Mouse (Mus musculus) embryonic facial prominence, embryonic 10.5 days (tissue): ENCODE results near the gene Rdh16f1. TPM values are rescaled to one million over a fixed set of nuclear protein-coding genes. Genes with fewer than 3 reads are reported as not detected.
A peak's percentile ranks its signal among the peaks of the same experiment; 100 is the strongest.

Experiments
- DNase-seq: peaks from one replicate; pipeline ENCODE4 v3.0.0-alpha.2; 2017; ENCODE audit warnings: low spot score
- H3K27ac ChIP-seq: fragments of 300-500 bp; sonication (generic); replicated peaks from 2 replicates; pipeline ENCODE4 v1.5.1; 2016; ENCODE audit warnings: mild to moderate bottlenecking
- H3K27me3 ChIP-seq: fragments of 300-500 bp; sonication (generic); replicated peaks from 2 replicates; pipeline ENCODE4 v1.6.1; 2016; ENCODE audit warnings: low read depth, mild to moderate bottlenecking; ENCODE audit not compliant: poor library complexity, severe bottlenecking
- H3K36me3 ChIP-seq: fragments of 300-500 bp; sonication (generic); replicated peaks from 2 replicates; pipeline ENCODE4 v1.6.1; 2016; ENCODE audit warnings: mild to moderate bottlenecking, moderate library complexity
- H3K4me1 ChIP-seq: fragments of 300-500 bp; sonication (generic); 2 replicates; pipeline ENCODE4 v1.6.1; 2016
- H3K4me3 ChIP-seq: fragments of 300-500 bp; sonication (generic); 2 replicates; pipeline ENCODE4 v1.5.1; 2016; ENCODE audit warnings: mild to moderate bottlenecking, moderate library complexity
- H3K9me3 ChIP-seq: fragments of 300-500 bp; sonication (generic); 2 replicates; pipeline ENCODE4 v1.6.1; 2016; ENCODE audit warnings: mild to moderate bottlenecking
- WGBS: fragments of 180-500 bp; shearing (Covaris S2); methylation state at CpG from one replicate; pipeline ENCODE4 v1.1.7; 2016; 5-methylcytosine and 5-hydroxymethylcytosine counted together
- polyA plus RNA-seq: library from polyadenylated mRNA; unstranded; fragments of >200 nt; fragmentation: Nextera tagmentation; extraction: Ambion mirVana; gene quantifications from 2 replicates; pipeline ENCODE4 v1.2.1, GENCODE M21; 2016

Rdh16f1 gene
- polyA plus RNA-seq, 1 experiment from 2014 or later = 0.17 TPM

DNA sequence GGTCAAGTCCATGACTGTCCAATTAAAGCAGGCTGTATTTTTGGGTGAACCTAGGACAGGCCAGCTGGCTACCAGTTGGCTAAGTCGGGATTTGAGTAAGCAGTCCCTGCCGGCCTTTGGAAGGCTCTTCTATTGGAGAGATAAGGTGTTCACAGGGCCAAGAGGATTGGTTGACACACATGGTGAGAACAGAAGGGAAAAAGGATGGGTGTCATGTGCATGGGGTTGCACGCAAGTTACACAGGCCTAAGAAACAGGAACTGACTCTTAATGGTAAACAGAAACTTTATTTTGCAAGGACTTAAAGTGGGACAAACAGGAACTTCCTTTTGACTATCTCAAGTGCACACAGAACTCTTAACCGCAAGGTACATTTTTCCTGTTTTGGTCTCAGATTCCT, 22.7 kb upstream of the Rdh16f1 start:
- no peak for DNase-seq
- H3K9me3 ChIP-seq = no peaks in the 10 kb centered on the region
- no peak overlapping the region for H3K27ac ChIP-seq
- H3K36me3 ChIP-seq = peaks cover 10% of the 10 kb centered on the region
- H3K27me3 ChIP-seq = 0 out of 2 replicates have a peak, but pooled peaks cover 3% of the 10 kb centered on the region
- H3K4me3 ChIP-seq = no peak overlapping the region
- H3K4me1 ChIP-seq = peaks cover 22% of the 10 kb centered on the region
- WGBS = 77% methylated on average over 4 of the region's 4 CpGs

DNA sequence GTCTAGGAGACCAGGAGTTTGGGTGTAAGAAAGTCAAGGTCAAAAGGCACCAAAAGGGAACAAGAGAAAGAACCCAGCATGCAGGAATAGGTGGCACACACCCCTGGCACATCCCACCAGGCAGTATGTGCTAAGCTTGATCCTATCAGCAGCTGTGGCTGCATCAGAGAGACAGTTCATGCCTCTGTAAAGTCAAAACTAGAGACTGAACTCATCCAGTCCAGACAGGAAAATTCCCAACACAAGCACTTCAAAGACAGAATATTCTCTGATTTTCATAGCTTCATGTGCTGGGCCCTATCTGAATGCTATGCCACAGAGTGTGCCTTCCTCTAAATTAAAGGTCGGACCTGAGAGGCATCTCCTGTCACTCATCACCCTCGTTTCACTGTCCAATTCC, 22.0 kb upstream of the Rdh16f1 start:
- peaks cover 17% of the 10 kb centered on the region for H3K36me3 ChIP-seq
- peaks cover 22% of the 10 kb centered on the region for H3K4me1 ChIP-seq
- no peaks in the 10 kb centered on the region for H3K9me3 ChIP-seq
- no peak overlapping the region for H3K27ac ChIP-seq
- DNase-seq = no peak
- no peak overlapping the region for H3K4me3 ChIP-seq
- 24% methylated on average over 2 of the region's 2 CpGs for WGBS
- H3K27me3 ChIP-seq = 0 out of 2 replicates have a peak, but pooled peaks cover 3% of the 10 kb centered on the region

DNA sequence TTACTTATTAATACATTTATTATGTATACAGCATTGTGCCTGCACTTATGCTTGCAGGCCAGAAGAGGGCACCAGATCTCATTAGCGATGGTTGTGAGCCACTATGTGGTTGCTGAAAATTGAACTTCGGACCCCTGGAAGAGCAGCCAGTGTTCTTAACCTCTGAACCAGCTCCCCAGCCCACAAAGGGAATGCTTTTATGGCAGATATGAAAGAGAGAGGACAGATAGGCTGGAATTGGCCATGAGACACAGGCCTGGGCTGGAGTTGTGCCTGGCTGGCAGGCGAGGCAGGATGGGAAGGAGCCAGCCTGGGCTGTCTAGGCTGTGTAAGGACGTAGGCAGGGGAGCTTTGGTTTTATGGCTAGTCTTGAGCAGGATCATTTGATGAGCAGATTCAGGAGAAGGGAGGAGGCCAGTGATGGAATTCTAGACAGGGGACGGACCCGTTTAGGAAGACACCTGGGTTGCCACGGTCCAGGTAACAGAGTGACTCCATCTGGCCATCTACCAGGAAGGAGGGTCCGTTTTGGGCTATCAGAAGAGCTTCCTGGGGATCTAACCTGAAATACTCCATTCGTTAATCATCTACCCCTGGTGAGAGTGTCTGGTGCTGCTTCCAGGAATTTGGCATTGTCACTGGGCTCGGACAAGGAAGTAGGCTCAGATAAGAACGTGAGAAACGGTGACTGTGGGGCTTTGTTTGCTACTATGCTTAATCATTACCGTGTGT, 21.3 kb upstream of the Rdh16f1 start:
- H3K4me1 ChIP-seq = peaks cover 22% of the 10 kb centered on the region
- 0 out of 2 replicates have a peak, but pooled peaks cover 3% of the 10 kb centered on the region for H3K27me3 ChIP-seq
- H3K4me3 ChIP-seq = peak overlapping the region; percentile 96; the same call in 1 of the 2 replicates
- no peak overlapping the region for H3K27ac ChIP-seq
- H3K36me3 ChIP-seq = peaks cover 24% of the 10 kb centered on the region
- DNase-seq = peak; percentile 47
- H3K9me3 ChIP-seq = 0 out of 2 replicates have a peak, but pooled peaks cover 4% of the 10 kb centered on the region
- WGBS = 51% methylated on average over 13 of the region's 13 CpGs

DNA sequence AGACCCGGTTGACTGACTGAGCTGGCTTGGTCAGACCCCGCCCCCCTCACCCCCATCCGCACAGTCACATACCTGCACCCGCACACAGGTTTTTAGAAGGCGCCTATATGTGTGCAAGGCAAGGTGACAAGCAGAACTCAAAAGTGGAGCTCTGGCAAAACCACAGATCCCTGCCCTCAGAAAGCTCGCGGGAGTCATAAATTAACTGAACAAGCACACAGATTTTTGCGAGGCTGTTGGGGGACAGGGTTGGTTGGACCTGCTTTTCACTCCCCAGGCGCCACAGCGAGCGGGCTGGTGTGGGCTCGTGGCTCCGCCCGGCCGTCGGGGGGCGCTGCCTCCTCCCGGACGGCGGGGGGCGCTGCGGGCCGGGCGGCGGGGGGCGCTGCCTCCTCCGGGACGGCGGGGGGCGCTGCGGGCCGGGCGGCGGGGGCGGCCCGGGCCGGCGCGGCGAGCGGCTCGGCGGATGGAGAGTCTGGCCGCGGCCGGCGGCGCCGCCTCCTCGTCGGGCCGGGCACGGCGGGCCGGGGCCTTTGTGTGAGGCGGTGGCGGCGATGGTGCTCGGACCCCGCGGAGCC, 20.4 kb upstream of the Rdh16f1 start, which contains the start of gene Zbtb39:
Gene Zbtb39, plus strand, starts transcription at position 456 of the 578 bp plus-strand sequence.
- Histone ChIP-seq H3K36me3 (peaks cover 33% of the 10 kb centered on the region), H3K27me3 (0 out of 2 replicates have a peak, but pooled peaks cover 3% of the 10 kb centered on the region), H3K27ac (peak within 1 kb of the TSS; percentile 97), H3K4me3 (peak within 1 kb of the TSS; percentile 96), H3K9me3 (0 out of 2 replicates have a peak, but pooled peaks cover 4% of the 10 kb centered on the region), H3K4me1 (peaks cover 15% of the 10 kb centered on the region)
- DNase-seq = peak; percentile 89
- WGBS = 1% methylated on average over 61 of the region's 61 CpGs

DNA sequence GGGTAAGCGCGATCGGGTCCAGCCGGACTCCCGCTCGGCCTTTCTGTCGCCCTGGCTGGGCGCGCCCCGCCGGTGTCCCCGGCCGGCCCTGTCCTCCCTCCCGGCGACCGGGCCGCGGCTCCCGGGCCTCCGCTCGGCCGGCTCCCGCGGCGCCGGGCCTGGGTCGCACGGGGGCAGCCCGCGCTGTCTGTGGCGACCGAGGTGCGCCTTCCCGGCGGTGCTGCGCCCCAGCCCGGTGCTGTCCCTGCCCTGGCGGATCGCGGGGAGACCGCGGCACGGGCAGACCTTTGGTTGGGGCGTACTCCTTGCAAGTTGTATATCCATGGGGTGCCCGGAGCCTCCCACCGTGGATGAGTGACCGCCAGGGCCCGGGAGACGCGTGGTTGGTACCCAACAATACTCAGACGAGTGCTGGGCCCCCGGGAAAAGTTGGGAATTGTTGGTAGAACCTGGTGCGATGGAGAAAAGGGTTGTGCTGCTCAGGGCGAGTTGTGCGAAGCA, 19.9 kb upstream of the Rdh16f1 start:
- peak; percentile 66 for DNase-seq
- Histone ChIP-seq H3K4me3 (peak overlapping the region; percentile 96), H3K9me3 (0 out of 2 replicates have a peak, but pooled peaks cover 4% of the 10 kb centered on the region), H3K36me3 (peaks cover 38% of the 10 kb centered on the region), H3K4me1 (peaks cover 15% of the 10 kb centered on the region), H3K27ac (peak overlapping the region; percentile 97), H3K27me3 (0 out of 2 replicates have a peak, but pooled peaks cover 3% of the 10 kb centered on the region)
- WGBS = under 1% methylated on average over 54 of the region's 55 CpGs

DNA sequence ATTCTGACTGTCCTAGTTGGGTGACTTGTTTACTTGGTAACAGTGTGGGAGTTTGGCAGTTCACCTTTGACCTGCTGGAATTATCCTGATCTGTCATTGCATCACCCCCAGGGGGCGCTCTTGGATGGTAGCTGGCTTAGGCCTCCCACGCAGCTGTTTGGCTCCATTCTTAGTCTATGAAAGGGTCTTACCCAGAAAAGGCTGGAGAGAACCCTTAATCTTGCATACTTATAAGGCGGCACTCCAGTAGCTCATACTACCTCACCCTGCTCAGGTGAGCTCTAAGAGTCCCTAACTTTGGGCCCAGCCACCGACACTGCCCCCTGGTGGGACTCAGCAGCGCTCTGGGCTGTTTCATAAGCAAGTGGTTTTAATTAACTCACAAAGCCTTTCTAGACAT, 14.9 kb upstream of the Rdh16f1 start:
- 62% methylated on average over 5 of the region's 5 CpGs for WGBS
- Histone ChIP-seq H3K4me3 (no peak overlapping the region), H3K27me3 (0 out of 2 replicates have a peak, but pooled peaks cover 1% of the 10 kb centered on the region), H3K27ac (no peak overlapping the region), H3K36me3 (peaks cover 82% of the 10 kb centered on the region), H3K9me3 (0 out of 2 replicates have a peak, but pooled peaks cover 4% of the 10 kb centered on the region), H3K4me1 (peaks cover 24% of the 10 kb centered on the region)
- peak; percentile 68 for DNase-seq

DNA sequence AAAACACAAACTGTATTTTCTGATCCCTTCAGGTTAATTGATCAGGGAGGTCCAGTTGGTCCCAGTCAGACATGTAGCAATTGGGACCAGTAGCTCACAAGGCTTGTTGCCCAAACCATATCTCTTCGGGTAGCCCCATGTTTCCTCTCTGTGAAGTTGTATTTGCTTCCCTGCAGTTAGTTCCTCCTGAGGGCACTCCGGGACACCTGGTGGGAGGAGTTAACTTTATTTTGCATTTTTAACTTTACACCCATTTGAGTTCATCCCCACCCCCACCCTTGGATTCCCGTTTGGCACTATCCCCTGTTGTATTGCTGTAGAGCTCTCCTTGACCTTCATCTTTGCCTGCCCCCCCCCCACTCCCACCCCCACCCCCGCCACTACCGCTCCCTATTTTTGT, 13.7 kb upstream of the Rdh16f1 start:
- H3K27me3 ChIP-seq = 0 out of 2 replicates have a peak, but pooled peaks cover 4% of the 10 kb centered on the region
- no peak for DNase-seq
- peaks cover 23% of the 10 kb centered on the region for H3K4me1 ChIP-seq
- WGBS = 79% methylated on average over 5 of the region's 5 CpGs
- peaks cover 85% of the 10 kb centered on the region for H3K36me3 ChIP-seq
- no peak overlapping the region for H3K4me3 ChIP-seq
- 0 out of 2 replicates have a peak, but pooled peaks cover 4% of the 10 kb centered on the region for H3K9me3 ChIP-seq
- no peak overlapping the region for H3K27ac ChIP-seq

DNA sequence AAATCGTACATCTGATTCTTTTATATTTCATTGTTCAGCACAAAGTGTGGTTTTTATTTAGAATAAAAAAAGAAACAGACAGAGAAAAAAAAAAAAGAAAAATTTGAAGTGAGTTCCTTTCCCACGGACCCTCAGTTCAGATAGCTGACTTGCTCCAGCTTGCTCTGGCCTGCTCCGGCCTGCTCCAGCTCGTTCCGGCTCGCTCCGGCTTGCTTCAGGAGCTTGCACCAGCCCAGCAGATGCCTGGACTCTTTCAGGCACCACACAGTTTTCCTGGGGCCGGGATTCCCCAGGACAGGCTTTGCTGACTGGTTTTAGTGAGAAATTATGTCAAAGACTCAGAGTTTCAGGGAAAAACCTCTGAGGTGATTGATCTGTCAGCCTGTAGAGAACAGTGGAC, 12.3 kb upstream of the Rdh16f1 start:
- H3K9me3 ChIP-seq = 0 out of 2 replicates have a peak, but pooled peaks cover 4% of the 10 kb centered on the region
- H3K4me3 ChIP-seq = no peak overlapping the region
- 0 out of 2 replicates have a peak, but pooled peaks cover 4% of the 10 kb centered on the region for H3K27me3 ChIP-seq
- 90% methylated on average over 8 of the region's 8 CpGs for WGBS
- H3K36me3 ChIP-seq = peaks cover 71% of the 10 kb centered on the region
- no peak overlapping the region for H3K27ac ChIP-seq
- peaks cover 25% of the 10 kb centered on the region for H3K4me1 ChIP-seq
- DNase-seq = no peak

DNA sequence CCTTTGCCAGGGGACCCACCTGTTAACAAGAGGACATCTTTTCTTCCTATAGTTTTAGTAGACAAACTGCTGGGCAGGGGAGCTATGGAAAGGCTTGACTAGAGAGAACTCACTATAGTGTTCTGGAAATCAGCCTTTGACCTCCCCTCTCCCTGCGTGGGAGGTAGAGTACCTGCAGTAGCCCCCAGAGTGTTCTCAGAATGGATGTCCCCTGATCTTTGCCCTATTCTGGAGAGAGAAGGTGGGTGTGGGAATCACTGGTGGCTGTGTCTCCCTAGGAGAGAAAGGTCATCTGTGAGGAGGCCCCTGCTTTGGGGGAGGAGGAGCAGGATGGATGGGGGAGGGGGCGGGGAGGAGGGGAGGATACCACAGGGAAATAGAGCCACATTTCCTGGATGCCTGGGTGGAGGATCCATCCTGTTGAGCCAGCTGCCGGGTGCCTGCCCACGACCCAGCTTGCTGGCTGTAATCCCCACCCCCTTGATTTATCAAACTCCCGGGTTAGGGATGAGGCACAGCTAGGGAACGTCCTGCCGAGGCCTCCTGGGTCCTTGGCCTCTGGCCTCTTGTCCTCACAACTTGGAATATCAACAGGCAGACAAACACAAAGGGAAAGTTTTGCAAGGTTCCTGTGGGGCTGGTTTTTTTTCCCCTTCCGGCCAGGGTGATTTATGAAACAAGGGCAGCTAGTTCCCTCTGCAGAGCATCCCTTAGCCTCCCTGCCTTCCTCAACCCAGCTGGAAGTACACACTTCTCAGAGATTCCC, 10.6 kb upstream of the Rdh16f1 start:
- peaks cover 53% of the 10 kb centered on the region for H3K36me3 ChIP-seq
- H3K4me3 ChIP-seq = peak overlapping the region; percentile 13
- 10% methylated on average over 8 of the region's 8 CpGs for WGBS
- DNase-seq = no peak
- no peak overlapping the region for H3K27ac ChIP-seq
- no peaks in the 10 kb centered on the region for H3K9me3 ChIP-seq
- H3K4me1 ChIP-seq = peaks cover 25% of the 10 kb centered on the region
- 0 out of 2 replicates have a peak, but pooled peaks cover 4% of the 10 kb centered on the region for H3K27me3 ChIP-seq

DNA sequence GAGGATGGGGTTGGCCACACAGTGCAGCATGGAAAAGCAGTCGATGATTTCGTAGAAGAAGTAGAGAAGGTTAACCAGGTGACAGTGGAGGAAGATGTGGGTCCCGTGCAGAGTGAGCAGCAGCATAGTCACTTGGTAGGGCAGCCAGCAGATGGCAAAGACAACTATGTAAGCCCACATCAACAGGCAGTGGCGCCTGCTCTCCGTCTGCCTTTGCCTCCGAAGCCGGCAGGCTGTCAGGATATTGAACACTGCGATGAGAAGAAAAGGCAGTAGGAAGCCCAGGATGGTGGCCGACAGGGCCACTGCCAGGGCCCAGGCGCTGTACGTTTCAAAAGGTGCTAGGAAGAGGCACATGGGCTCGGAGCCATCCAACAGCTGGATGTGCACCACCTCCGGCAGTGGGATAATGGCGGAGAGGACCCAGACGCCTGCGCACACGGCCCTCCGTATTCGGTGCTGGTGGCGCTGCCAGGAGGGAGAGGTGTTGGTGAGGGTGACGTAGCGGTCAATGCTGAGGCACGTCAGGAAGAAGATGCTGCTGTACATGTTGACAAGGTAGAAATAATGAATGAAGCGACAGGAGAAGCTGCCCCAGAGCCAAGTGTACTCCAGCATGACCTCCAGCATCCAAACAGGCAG, 9.3 kb upstream of the Rdh16f1 start:
- no peaks in the 10 kb centered on the region for H3K9me3 ChIP-seq
- no peak overlapping the region for H3K27ac ChIP-seq
- peaks cover 41% of the 10 kb centered on the region for H3K36me3 ChIP-seq
- no peak for DNase-seq
- H3K4me3 ChIP-seq = peak overlapping the region; percentile 39
- 0 out of 2 replicates have a peak, but pooled peaks cover 4% of the 10 kb centered on the region for H3K27me3 ChIP-seq
- peaks cover 25% of the 10 kb centered on the region for H3K4me1 ChIP-seq
- WGBS = 48% methylated on average over 24 of the region's 24 CpGs

DNA sequence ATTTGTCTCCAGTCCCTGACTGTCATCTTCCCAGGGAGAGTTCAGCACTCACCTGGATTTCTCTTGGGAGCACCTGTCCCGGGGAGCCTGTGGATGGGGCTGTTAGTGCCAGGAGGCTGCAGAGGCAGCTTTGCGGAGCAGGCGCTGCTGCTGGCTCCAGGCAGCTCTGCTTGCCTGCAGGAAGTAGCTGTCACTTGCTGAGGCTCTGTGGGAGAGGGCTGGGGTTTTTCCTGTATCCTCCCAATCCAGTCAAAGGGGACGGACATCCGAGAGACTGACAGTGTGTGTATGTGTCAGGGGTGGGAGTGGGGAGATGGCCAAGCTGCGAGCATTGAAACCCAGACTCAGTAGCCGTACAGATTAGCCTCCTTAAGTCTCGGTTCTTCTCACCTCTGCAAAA, 8.0 kb upstream of the Rdh16f1 start, which contains the start of gene Gpr182:
Gene Gpr182, minus strand, starts transcription at position 185 of the 400 bp plus-strand sequence.
- Histone ChIP-seq H3K4me3 (0 out of 2 replicates have a peak within 1 kb of the TSS, but pooled peaks have one; percentile 39), H3K27me3 (0 out of 2 replicates have a peak, but pooled peaks cover 4% of the 10 kb centered on the region), H3K9me3 (no peaks in the 10 kb centered on the region), H3K36me3 (peaks cover 28% of the 10 kb centered on the region), H3K4me1 (peaks cover 31% of the 10 kb centered on the region), H3K27ac (no peak within 1 kb of the TSS)
- 45% methylated on average over 8 of the region's 8 CpGs for WGBS
- DNase-seq = no peak
